Mouse (Mus musculus) liver, embryonic 14.5 days (tissue): Measurements from ENCODE around the gene Zfp180.

Source experiments
- CTCF ChIP-seq: IDR thresholded peaks from 2 replicates; pipeline ENCODE4 v1.5.1; 2016; ENCODE audit warnings: antibody characterized with exemption, low read depth, control low read depth
- EP300 ChIP-seq: IDR thresholded peaks from 2 replicates; pipeline ENCODE4 v1.6.1; 2016; ENCODE audit warnings: antibody characterized with exemption, low read depth

DNA sequence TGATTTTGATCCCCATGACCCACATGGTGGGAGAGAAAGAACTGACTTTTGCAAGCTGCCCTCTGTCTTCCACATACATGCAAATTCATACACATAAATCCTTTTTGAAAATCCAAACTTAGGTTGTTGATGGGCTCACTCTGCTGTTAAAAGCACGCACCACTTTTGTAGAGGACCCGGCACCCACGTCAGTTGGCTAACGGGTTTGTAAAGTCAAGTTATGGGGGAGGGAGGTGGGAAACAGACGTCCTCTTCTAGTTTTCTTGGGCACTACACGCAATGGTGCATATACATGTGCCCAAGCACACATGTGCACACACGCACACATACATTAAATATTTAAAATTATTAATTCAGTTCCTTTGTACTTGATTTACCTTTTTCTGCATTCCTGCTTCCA lies 29.1 kb downstream of the Zfp180 start:
- TF ChIP-seq EP300 (no peak), CTCF (no peak)
